ENCODE assay signal across 11 mouse cellular contexts in genomic region chr4:128789646-128790045, GRCm38 (mm10). TPM values are rescaled to one million over a fixed set of nuclear protein-coding genes. Genes with fewer than 3 reads are reported as not detected.
DNase-seq lines count a peak whose midpoint lies in the region; ATAC-seq and TF ChIP-seq lines count a peak whose summit lies in the region.
"Had no signal": no experiment of that assay in that cellular context is flagged by ENCODE, and none has a peak within 500 bp of the region (broad histone marks: within the 10 kb centered on the region; RNA-seq: fewer than 3 reads in every experiment).

No protein-coding gene starts in this region.

- H3K27me3 ChIP-seq in heart, embryonic 10.5 days (ENCODE audit: insufficient read depth, poor library complexity, severe bottlenecking): no peaks in the 10 kb centered on the region
- no peaks in the 10 kb centered on the region for H3K27me3 ChIP-seq in intestine, embryonic 16.5 days (replicated peaks; ENCODE audit: control insufficient read depth, insufficient read depth, low read length)
- H3K27me3 ChIP-seq in small intestine, adult 2 months (ENCODE audit: control insufficient read depth, insufficient read depth, low read length): no peaks in the 10 kb centered on the region
- H3K27me3 ChIP-seq in forebrain, embryonic 10.5 days (ENCODE audit: poor library complexity, severe bottlenecking): no peaks in the 10 kb centered on the region
- H3K27me3 ChIP-seq: embryonic facial prominence, embryonic 12.5 days had no signal

- WGBS in heart, embryonic 10.5 days: 39% methylated on average over 18 of the region's 18 CpGs
- 44% methylated on average over 18 of the region's 18 CpGs for WGBS in intestine, embryonic 16.5 days
- WGBS in small intestine, adult 2 months: 32% methylated on average over 18 of the region's 18 CpGs
- WGBS in forebrain, embryonic 10.5 days: 36% methylated on average over 18 of the region's 18 CpGs

- no peak for TF ChIP-seq CTCF in small intestine, adult 2 months (IDR thresholded peaks at IDR 0.05; ENCODE audit: extremely low read depth, insufficient read length, insufficient replicate concordance, low read depth, low read length)

- H3K9me3 ChIP-seq in heart, embryonic 10.5 days: no peaks in the 10 kb centered on the region
- no peaks in the 10 kb centered on the region for H3K9me3 ChIP-seq in intestine, embryonic 16.5 days (ENCODE audit: control insufficient read depth, low read length)
- no peaks in the 10 kb centered on the region for H3K9me3 ChIP-seq in forebrain, embryonic 10.5 days
- H3K9me3 ChIP-seq: embryonic facial prominence, embryonic 12.5 days had no signal

- 0 out of 2 replicates have a peak overlapping the region, but pooled peaks have one; percentile 19 for H3K4me3 ChIP-seq in heart, embryonic 10.5 days
- H3K4me3 ChIP-seq in intestine, embryonic 16.5 days (ENCODE audit: low read length): peak overlapping the region; percentile 42
- H3K4me3 ChIP-seq in small intestine, adult 2 months (ENCODE audit: low read depth, low read length): peak overlapping the region; percentile 56
- no peak overlapping the region for H3K4me3 ChIP-seq in forebrain, embryonic 10.5 days
- H3K4me3 ChIP-seq: embryonic facial prominence, embryonic 12.5 days had no signal

- peaks cover 78% of the 10 kb centered on the region for H3K36me3 ChIP-seq in heart, embryonic 10.5 days
- peaks cover 13% of the 10 kb centered on the region for H3K36me3 ChIP-seq in intestine, embryonic 16.5 days (ENCODE audit: control insufficient read depth, insufficient read depth, low read length)
- peaks cover 13% of the 10 kb centered on the region for H3K36me3 ChIP-seq in small intestine, adult 2 months (ENCODE audit: control insufficient read depth, insufficient read depth, low read length)
- peaks cover 96% of the 10 kb centered on the region for H3K36me3 ChIP-seq in forebrain, embryonic 10.5 days (replicated peaks)

- no peak for DNase-seq in heart, embryonic 10.5 days (ENCODE audit: low spot score)
- DNase-seq in heart, adult 8-10 months (ENCODE audit: low spot score): no peak
- peak; percentile 42 for DNase-seq in liver
- no peak for DNase-seq in embryo, embryonic 9.5 days (ENCODE audit: extremely low spot score)
- no peak for DNase-seq in forebrain, embryonic 10.5 days (ENCODE audit: extremely low spot score, low spot score)
- no peak for DNase-seq in layer of hippocampus, adult 8-10 months (ENCODE audit: low spot score in 2 of 2)
- DNase-seq: B cell, adult 2 months; right cerebral cortex, postnatal 4 days had no signal

- peaks cover 49% of the 10 kb centered on the region for H3K4me1 ChIP-seq in heart, embryonic 10.5 days
- H3K4me1 ChIP-seq in intestine, embryonic 16.5 days (ENCODE audit: control insufficient read depth, insufficient read depth, low read length): peaks cover 5% of the 10 kb centered on the region; the same call in 1 of the 2 replicates
- H3K4me1 ChIP-seq in small intestine, adult 2 months (ENCODE audit: control insufficient read depth, insufficient read depth, insufficient read length, low read length): peaks cover 18% of the 10 kb centered on the region
- peaks cover 49% of the 10 kb centered on the region for H3K4me1 ChIP-seq in forebrain, embryonic 10.5 days

- peak overlapping the region; percentile 53; the same call in 1 of the 2 replicates for H3K9ac ChIP-seq in intestine, embryonic 16.5 days (ENCODE audit: low read depth, low read length)
- H3K9ac ChIP-seq: embryonic facial prominence, embryonic 12.5 days had no signal

- H3K27ac ChIP-seq in heart, embryonic 10.5 days: no peak overlapping the region
- H3K27ac ChIP-seq in intestine, embryonic 16.5 days (ENCODE audit: low read length): no peak overlapping the region
- H3K27ac ChIP-seq in small intestine, adult 2 months (ENCODE audit: insufficient read depth, low read depth, low read length): no peak overlapping the region
- no peak overlapping the region for H3K27ac ChIP-seq in forebrain, embryonic 10.5 days
- H3K27ac ChIP-seq: embryonic facial prominence, embryonic 12.5 days had no signal

- ATAC-seq in intestine, embryonic 16.5 days: peak; percentile 82

- TF ChIP-seq POLR2A in small intestine, adult 2 months (IDR thresholded peaks at IDR 0.05; ENCODE audit: low read depth, low read length): no peak

- peak overlapping the region; percentile 59 for H3K4me2 ChIP-seq in intestine, embryonic 16.5 days (ENCODE audit: low read depth, low read length)
- H3K4me2 ChIP-seq: embryonic facial prominence, embryonic 12.5 days had no signal

RNA-seq across cellular contexts. Expression of gene Zfp362, which starts 16.2 kb away (rescaled TPM):
- polyA plus RNA-seq in heart, embryonic 10.5 days (2016; fragmentation: Nextera tagmentation; extraction: Ambion mirVana): 20.7 and 35.9 TPM in 2 replicates
- total RNA-seq in heart, adult 8-10 months (2022): 10 to 100 TPM; 10.1 to 13.3 (median 12.3) TPM
- 20.1 and 20.3 TPM in 2 replicates for polyA plus RNA-seq in intestine, embryonic 16.5 days (2015; fragmentation: Nextera tagmentation; extraction: Ambion mirVana)
- 19.8 and 37.8 TPM in 2 replicates for polyA plus RNA-seq in small intestine, adult 2 months (2012; rRNA removed)
- 37.1 and 37.3 TPM in 2 replicates for polyA plus RNA-seq in forebrain, embryonic 10.5 days (2016; fragmentation: Nextera tagmentation; extraction: Ambion mirVana)
- total RNA-seq in layer of hippocampus, adult 8-10 months (2022): 10 to 100 TPM; 22.1 to 28.3 (median 25.5) TPM

RNA-seq across cellular contexts. Expression of gene A3galt2, which starts 34.5 kb away (rescaled TPM):
- 0.04 and 0.10 TPM in 2 replicates for polyA plus RNA-seq in heart, embryonic 10.5 days (2016; fragmentation: Nextera tagmentation; extraction: Ambion mirVana)
- under 1 TPM in 2 of 4 experiments, not detected in 2; 0.09 to 0.11 TPM for total RNA-seq in heart, adult 8-10 months (2022)
- polyA plus RNA-seq in intestine, embryonic 16.5 days (2015; fragmentation: Nextera tagmentation; extraction: Ambion mirVana): 0.07 and 0.09 TPM in 2 replicates
- 0.11 and 0.32 TPM in 2 replicates for polyA plus RNA-seq in small intestine, adult 2 months (2012; rRNA removed)
- polyA plus RNA-seq in forebrain, embryonic 10.5 days (2016; fragmentation: Nextera tagmentation; extraction: Ambion mirVana): 0.07 and 0.17 TPM in 2 replicates
- total RNA-seq in layer of hippocampus, adult 8-10 months (2022): under 1 TPM; 0.13 to 0.53 (median 0.22) TPM
